Mouse (Mus musculus) frontal cortex, postnatal 36 days (tissue): ENCODE measurements at regions not wholly inside any gene's neighbourhood (a gene's known extent, or its start where the extent isn't known, plus 50 kb on each side); places are given as distances from the start of the nearest gene placed in this dataset.

Source experiments
- DNase-seq, 2 experiments: peaks; one replicate each; pipeline ENCODE4 v3.0.0; 2022; ENCODE audit warnings: low spot score in 2 of 2

DNA sequence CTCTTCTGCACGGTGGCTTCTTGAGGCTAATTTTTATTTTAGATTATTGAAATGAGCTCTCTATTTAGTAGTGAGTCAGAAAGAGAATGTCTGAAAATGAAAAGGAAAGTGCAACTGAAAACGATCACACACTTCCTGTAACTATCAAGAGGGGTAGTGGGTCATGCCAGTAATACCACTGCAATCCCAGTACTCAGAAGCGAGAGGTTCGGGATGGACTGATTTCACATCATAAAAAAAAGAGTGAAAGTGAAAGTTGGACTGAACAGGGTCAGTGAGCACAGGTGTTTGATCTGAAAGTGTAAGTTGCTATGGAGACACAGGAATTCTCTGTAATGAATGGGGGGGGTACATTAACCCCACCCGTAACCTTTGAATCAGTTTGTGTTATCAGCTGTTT, 52.9 kb upstream of the Tnfaip3 start:
- DNase-seq: no peak

DNA sequence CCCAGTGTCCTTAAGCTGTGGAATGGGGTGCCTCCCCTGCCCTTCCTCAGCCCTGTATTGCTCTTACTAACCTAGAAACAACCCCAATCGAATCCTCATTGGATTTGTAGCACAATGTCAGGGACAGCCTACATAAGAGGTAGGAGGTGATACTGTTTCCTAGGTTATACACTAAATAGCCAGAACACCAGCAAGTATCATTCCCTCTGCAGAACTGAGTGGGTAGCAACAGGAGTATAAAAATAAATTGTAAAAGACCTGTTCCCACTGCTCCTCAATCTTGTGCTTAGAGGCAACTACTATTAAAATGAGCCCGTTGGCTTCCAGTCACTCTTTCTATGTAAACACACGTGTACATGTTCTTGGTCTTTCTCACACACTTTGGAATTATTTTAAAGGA, 52.2 kb upstream of the Tnfaip3 start:
- DNase-seq: peak in 1 of 2 experiments; percentile 22

DNA sequence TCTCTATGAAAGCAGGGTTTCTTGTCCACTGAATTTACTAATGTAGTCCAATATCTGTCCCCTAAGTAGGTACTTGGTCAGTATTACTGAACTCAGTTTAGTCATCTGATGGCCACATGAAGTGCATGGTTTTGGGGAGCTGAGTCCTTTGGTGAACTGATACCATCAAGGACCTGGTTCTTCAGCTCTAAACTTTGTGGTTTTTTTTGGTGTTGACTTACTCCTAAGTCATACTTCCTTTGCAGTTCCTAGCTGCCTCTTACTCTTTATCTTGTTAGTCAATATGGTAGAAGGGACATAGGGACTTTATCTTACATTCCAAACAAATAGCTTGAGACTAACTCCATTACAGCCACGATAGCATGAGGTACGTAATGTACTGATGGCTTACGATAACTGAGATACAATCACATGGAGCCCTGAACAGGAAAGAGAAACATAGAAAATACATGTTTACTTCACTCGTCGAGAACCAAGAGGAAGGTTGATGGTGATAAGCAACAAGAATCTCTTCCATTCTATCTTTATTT, 51.4 kb upstream of the Tnfaip3 start:
- no peak for DNase-seq
